Mouse (Mus musculus) testis, postnatal 14 days (tissue): ENCODE data around the gene Gfi1b.

Experiments used
- DNase-seq: peaks from one replicate; pipeline ENCODE4 v3.0.0; 2021; ENCODE audit warnings: low spot score

The Gfi1b gene

DNA sequence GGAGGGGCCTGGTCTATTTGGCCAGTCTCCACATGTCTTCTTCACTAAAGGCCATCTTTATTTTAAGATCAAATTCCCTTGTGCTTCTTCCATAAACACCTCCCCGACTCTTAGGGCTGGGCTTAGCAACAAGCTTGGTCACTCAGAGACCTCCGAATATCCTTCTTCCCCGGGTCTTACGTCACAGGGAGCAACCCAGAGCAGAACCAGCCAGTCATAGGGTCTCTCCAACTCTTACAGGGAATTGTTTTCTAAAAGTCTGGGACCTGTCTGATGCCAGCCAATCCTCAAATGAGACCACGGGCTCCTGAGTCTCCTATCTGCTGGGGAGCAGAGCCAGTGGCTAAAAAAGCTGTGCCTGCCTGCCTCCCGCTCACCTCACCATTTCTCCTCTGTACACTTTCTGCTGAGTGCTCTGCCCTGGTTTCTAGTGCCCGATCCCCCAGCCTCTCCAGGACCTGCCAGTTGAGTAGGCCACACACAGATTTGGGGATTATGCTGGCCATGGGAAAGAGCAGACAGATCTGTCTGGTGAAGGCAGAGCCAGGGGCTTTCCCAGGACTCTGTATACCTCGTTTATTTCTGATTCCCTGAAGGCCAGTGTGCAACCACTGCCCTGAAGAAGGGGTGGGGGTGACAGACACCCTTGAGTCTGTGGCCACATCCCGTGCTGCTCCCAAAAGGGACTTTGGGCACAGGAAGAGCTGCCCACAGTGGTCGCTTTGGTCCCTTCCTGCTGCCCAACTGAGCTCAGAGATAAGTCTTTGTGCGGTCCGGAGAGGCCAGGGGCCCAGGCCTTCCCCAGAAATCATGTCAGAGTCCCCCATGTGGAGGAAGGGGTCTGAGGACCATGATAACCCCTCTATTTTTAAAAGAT lies 22.9 kb downstream of the Gfi1b start:
- DNase-seq, result no peak

DNA sequence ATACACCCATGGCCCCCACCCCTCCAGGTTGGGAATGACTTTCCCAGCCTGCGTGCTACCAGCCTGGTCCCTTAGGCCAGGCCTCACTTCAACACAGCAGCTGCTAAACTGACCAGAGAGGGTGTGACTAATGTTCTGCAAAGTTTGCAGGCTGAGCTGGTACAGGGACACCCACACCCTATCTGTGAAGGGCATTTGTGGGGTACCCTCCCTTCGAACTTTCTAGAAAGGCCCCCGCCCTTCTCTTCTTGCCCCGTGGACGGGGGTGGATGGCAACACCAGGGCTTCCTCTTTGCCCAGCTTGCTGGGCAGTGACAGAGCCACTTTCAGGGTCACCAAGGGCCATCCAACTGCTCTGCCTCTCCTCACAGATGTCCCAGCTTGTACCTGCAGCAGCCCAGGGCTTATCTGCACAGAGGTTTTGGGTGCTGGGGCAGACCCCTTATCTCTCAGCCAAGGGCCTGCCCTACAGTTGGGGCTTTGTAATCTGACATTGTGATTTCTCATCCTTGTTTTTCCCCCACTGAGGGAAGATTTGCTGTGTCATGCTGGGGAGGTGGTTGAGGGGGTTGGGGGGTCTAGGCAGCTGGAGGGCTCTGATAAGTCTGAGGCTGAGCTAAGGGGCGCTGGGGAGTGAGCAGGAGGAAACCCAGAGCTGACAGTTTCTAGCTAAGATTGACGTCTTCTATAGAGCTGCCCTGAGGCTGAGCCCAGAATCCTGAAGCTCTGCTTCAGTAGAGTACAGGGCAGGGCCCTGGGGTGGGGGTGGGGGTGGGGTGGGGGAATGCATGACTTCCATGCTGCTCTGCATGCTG lies 23.8 kb downstream of the Gfi1b start:
- no peak for DNase-seq

DNA sequence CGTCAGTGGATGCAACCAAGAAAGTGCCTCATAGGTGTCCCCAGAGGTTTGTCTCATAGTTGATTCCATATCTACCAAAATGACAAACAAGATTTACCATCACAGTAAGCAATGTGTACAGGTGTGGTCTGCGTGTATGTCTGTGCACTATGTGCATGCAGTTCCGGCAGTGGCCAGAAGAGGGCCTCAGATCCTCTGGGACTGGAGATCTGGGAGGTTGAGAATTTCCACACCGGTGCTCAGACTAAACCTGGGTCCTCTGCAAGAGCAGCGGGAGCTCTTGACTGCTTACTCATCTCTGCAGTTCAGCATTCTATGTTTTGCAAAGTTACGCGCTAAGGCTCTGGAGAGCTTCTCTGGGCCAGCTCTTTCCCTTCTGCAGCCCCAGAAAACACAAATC lies 24.8 kb downstream of the Gfi1b start:
- peak; percentile 47 for DNase-seq

DNA sequence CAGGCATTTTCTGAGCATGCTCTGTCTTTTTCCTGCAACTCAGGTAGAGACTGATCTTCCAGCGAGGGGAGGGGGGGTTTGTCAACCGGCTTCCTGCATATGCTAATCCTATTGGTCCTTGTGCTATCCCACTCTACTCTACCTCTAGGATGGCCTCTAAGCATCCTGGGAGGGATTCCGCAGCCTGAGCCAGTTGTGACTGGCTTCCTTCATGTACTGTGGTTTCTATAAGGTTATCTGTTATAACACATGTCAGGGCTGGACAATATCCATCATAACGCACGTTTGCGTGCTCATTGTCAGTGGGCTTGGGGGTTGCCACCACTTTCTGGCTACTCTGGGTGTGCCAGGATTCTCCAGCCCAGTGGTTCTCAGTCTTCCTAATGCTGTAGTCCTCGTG lies 25.8 kb downstream of the Gfi1b start:
- no peak for DNase-seq

DNA sequence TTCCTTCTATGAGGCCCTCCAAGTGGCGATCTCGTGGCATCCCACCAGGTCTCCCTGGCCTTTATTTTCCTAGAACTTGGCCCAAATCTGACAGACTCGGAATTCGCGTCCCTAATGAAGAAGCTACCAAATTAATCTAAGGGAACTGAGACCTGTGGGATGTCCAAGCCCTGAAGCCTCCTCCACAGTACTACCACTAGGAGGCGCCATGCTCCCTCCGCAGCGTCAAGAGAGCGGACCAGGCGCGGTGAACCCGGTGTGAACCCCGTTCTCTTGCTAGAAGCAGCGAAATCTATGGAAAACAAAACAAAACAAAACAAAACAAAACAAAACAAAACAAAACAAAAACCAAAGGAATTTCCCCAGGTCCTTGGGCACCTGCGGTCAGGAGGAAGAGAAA lies 29.0 kb downstream of the Gfi1b start:
- DNase-seq, result peak; percentile 77

DNA sequence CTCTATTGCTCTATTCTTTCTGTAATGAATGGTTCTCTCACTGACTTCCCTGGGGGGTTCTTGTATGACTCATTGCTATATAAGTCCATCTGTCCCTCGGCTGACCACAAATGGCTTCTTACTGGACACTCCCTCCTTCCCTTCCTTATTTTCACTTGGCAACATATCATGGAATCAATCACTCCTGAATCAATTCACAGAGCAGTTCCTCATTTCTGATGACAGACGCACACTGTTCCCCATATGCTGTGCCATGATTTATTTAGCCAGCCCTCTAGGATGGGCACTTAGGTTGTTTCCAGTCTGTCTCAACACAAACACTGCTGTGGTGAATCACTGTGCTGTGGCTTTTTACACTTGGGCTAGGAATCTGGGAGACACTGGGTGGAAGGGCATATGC lies 30.3 kb downstream of the Gfi1b start:
- DNase-seq, result no peak

DNA sequence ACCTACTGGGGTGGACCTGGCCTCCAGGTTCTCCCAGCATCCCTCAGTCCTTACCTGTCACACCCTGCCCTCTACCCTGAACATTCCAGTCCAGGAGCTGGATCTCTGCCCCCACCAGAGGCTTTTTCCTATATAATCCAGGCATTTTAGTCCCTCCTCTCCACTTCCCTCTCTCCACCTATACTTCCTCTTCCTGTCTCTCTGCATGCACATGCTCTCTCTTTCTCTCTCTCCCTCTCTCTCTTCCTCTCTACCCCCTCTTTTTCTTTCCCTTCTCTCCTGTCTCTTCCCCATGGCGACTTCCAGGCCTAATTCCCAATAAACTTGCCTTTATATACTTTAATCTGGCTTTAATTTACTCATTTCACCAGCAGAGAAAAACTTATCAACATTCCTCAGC lies 33.2 kb downstream of the Gfi1b start:
- DNase-seq, result no peak

DNA sequence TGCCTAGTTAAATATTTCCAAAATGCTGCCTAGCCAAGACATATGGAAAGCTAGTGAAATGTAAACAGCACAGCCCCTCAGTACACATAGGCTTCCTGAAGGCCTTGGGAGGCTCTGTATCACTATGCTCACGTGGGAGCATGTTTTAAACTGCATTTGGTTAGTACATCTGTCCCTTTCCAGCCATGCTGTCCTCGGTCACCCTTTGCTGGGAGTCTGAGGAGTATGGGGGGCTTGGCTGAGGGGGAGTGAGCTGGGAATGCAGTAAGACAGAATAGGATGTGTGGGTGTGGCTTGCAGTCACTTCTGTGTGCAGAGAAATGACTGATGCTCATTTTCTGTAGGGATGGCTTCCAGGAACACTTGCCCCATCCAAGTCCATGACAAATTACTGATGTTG lies 36.1 kb downstream of the Gfi1b start:
- DNase-seq, result no peak

DNA sequence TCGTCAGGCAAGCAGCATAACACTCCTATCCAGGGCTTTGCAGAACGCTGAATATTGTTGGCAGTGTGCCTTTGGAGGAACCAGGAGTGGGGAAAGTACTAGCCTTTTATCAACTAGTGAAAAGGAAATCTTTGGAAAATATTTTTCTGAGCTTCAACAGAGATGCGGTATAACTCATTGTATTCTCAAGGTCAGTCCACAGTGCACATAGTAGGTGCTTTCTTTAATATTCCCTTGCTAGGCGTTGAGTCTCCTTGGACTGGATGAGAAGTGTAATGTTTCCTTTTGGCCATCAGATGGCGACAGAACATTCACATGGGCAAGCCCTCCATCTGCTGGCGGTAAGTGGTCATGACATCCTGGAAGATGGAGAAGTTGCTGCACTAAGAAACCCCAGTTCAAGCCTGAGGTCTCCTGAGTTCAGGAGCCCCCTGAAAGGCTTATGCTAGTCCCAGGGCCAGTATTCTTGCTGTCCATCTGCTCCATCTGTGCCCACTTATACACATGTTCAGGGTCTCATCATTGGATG lies 36.7 kb downstream of the Gfi1b start:
- peak; percentile 73 for DNase-seq

DNA sequence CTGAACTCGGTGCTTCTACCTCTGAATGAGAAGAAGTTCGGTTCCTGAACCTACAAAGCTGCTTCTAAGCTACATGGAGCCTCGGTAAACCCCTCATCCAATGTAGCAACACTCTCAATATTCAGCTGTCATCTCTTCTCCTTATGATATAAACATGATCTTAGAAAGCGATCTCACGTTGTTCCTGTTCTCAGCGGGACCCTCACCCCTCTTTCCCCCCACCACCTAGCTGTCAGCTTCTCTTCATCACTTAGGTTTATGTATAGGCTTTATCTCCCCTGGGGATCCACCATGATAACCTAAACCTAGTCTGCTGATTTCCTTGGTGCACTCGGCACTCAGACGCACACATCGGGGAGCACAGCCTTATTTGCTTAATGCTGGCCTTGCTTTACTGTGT lies 38.1 kb downstream of the Gfi1b start, which contains the start of gene Gtf3c5:
TSS of gene Gtf3c5 (minus strand) at position 101 of the 400 bp plus-strand sequence.
- no peak for DNase-seq

DNA sequence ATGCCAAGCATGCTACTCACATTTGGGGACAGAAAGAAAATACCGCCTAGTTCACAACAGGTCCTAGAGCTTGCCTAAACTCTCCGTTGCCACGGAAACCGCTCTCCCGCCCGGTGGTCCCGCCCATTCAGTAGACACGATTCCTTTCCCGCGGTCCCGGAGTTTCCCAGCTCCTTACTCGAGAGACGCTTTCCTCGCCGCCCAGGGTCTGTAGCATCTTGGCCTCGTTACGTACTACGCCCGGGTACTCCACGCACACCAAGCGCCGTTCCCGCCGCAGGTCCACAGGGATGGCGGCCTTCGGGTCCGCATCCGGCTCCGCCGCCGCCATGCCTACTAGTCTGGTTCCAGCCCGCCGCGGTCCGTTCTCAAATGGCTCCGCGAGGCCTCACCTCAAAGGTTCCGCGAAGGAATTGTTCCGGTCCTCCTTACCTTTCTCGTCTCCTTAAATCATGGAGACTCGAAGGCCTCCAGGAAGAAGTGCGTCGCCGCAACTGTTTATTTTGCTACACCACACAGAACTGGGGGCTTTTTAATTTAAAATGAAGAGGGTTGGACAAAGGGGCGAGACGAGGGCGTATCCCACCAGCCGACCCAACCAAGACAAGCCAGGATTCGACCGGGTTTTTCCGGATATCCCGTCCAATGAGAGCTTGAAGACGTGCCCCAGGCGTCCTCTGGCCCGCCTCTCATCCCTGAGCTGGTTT lies 39.0 kb downstream of the Gfi1b start:
- DNase-seq, result peak; percentile 90

DNA sequence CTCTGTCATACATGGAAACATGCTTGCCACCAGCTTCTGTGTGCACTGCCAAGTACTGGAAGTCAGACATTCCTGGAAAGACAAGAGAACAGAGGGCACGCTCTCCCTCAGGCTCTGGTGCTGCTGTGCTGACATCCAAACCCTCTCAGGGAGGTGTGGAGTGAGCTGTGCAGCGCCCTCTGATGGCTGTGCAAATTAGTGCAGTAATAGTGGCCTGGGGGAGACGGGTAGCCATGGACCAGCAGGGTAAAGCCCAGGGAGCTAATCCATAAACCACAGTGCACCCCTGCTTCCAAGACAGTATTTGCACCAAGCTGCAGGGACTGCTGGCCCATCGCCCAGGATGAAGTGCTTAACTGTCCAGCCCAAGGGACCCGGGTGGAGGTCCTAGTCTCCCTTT lies 43.8 kb downstream of the Gfi1b start:
- no peak for DNase-seq

DNA sequence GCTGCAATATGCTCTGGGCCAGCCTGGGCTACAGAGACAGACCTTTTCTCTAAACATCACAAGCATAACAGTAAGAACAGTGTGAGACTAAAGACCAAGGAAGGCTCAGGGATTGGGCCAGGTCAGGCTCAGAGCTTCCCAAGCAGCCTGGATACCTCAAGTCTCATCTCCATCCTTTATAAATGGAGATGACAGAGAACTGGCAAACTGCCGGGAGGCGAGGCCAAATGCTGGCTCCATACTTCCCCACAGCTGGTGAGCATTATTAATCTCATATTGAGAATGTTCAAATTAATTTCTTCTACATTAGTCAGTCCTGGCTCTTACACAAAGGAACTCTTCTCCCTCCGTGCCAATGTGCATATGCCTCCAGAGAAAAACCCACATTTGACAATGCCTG lies 45.0 kb downstream of the Gfi1b start:
- DNase-seq, result no peak

DNA sequence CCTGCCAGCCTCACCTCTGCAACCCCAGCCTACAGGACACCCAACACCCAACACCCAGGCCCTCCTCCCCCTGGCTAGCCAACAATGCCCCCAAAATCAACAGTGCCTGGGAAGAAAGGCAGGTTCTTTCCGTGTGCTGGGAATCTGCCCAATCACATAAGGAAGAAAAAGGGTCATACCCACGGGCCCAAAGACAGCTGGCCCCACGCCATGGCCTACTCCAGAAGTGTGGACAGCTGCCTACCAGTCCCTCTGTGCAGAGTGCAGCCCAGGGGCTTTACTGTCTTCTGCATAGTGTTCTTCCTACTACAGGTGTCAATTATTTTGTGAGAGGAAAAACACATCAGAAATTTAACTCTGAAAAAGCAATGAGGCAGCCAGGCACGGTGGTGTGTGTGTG lies 46.4 kb downstream of the Gfi1b start:
- DNase-seq, result no peak

DNA sequence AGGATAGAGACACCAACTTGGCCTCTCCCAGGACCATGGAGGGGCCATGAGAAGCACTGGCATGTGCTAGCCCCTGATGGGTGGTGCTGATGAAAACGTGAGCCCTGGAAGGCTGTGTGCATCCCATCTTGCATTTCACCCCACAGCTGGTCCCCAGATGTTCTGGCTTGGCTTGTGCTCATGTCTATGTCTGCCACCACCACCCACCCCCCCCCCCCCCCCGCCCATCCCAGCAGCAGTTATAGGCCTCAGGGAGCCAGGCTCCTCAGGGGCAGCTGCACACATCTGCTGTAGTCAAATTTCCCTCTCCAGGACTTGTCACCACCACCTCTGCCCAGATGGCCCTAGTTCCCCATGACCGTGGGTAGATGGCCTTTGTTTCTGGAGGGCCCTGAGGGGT lies 51.9 kb downstream of the Gfi1b start:
- no peak for DNase-seq

DNA sequence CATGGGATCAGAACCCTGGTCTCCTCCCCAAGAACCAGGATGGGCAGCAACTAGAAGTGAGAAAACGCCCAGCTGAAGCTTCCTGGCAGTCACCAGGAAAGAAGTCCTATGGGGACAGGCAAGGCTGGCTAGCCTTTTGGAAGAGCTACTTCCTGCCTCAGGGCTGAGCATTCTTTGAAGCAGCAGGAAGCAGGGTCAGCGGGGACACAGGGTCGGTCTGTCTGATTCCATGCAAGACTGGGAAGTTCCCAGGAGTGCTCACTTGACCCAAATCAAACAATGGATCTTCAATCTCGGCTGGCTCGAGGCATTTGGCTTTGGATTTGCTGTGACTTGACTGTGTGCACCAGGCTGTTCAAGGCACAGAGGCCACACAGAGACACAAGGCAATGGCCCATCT lies 55.2 kb downstream of the Gfi1b start:
- DNase-seq, result no peak

DNA sequence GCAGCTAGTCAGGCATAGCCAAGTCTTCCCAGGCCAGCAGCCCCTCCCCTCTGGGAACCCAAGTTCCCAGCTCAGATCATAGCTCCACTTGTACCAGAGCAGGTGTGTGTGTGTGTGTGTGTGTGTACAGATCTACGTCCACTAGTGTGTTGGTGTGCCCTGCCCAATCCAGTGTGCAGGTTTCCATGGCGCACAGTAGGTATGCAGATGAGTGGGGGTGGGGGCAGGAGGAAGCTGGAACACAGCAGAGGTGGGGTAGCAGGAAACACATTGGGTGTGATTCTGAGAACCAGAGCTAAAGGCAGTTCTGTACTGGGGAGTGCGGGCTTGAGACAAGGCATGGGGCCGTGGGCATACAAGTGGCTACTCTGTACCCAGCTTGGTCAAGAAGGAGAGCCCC lies 57.4 kb downstream of the Gfi1b start:
- DNase-seq, result no peak

DNA sequence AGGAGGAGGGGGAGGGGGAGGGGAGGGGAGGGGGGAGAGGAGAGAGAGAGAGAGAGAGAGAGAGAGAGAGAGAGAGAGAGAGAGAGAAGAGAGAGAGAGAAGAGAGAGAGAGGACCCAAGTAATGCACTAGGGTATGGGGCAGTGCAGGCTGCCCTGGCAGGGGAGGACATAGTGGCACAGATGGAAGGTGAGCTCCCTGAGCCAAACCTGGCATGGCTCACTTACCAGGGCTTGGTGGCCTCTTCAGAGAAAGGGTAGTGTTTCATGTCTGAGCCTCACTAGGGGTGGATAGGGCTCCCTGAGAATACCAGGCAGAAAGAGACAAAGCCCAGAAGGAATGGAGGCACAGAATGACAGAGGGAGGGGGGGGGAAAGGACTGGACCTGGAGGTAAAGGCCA lies 58.0 kb downstream of the Gfi1b start:
- DNase-seq, result no peak

DNA sequence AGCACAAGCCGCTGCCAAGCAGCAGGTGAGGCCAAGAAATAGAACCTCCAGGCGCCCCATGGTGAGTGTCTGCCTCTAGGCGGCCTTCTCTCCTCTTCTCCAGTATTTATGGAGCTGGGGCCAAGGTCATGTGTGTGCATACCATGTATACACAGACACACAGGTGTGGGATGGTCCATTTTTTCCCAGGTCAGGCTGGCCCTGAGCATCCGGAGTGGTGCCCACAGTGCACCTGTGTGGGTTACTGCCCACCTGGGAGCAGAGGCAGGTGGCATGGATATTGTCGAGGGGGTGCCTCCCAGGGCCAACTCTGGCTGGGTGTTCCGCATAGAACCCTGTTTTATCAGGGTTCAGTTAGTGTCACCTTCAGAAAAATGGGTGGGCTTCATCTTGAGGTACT lies 58.5 kb downstream of the Gfi1b start, which contains the start of gene Cel:
TSS of gene Cel (minus strand) at position 101 of the 400 bp plus-strand sequence.
- no peak for DNase-seq
